Mouse (Mus musculus): ENCODE measurements around the gene Fam163b.

GRCm38 (mm10) chr2:27183734-27184133, 41.4 kb upstream of the Fam163b start:
- TF ChIP-seq POLR2A (IDR thresholded peaks at IDR 0.05; ENCODE audit: extremely low read depth, insufficient read depth, low read length) (no peak), CTCF (IDR thresholded peaks at IDR 0.05; ENCODE audit: extremely low read depth, insufficient read depth, low read length) (no peak)
